Mouse (Mus musculus): ENCODE data around the gene Cry1. TPM values are rescaled to one million over a fixed set of nuclear protein-coding genes. Genes with fewer than 3 reads are reported as not detected.

Cry1 gene
- 50.9 and 61.9 TPM in 2 replicates for polyA plus RNA-seq (2015; fragmentation: Nextera tagmentation; extraction: Ambion mirVana)

DNA sequence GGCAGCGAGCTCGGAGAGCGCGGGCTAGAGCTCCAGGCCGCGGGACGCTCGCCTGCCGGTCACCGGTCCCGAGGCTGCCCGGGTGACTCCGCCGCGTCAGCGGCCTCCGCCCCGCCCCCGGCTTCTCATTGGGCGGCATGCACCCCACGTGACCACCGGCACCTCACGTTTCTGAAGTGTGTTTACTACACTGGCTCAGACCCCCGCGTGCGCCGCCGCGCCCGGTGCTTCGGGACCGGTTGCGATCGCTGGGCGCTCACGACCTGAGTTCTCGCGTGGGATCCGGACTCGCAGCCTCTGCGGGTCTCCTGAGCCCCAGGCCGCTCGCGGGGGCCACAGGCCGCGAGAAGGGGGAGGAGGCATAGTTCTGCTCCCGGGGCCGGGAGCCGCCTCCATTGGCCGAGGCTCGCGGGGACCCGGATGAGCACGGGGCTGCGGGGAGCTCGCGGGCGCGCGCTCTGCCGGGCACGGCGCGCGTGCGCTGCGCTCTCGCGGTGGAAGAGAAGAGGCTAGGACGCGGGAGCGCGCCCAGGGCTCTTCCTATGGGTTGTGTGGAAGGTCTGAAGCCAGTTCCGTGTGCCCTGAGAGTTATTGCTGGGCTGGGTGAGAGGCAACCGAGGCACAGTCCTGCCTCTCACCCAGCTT, at the start of gene Cry1:
Cry1 (minus strand) TSS at position 101 of the 645 bp plus-strand sequence.
- peak; percentile 97 for DNase-seq (ENCODE audit: low spot score)

DNA sequence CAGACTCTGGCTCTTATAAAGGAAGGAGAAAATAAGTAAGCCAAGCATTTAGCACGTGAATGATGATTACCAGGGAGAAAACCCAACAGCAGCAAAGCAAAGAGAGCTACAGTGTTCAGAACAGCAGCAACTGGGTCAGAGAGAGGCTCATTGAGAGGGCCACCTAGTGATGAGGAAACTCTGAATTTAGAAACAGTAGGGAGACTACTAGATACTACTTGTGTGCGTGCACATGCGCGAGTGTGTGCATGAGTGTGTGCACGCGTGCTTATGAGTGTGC, 36.8 kb upstream of the Cry1 start:
- DNase-seq (ENCODE audit: low spot score) = no peak

DNA sequence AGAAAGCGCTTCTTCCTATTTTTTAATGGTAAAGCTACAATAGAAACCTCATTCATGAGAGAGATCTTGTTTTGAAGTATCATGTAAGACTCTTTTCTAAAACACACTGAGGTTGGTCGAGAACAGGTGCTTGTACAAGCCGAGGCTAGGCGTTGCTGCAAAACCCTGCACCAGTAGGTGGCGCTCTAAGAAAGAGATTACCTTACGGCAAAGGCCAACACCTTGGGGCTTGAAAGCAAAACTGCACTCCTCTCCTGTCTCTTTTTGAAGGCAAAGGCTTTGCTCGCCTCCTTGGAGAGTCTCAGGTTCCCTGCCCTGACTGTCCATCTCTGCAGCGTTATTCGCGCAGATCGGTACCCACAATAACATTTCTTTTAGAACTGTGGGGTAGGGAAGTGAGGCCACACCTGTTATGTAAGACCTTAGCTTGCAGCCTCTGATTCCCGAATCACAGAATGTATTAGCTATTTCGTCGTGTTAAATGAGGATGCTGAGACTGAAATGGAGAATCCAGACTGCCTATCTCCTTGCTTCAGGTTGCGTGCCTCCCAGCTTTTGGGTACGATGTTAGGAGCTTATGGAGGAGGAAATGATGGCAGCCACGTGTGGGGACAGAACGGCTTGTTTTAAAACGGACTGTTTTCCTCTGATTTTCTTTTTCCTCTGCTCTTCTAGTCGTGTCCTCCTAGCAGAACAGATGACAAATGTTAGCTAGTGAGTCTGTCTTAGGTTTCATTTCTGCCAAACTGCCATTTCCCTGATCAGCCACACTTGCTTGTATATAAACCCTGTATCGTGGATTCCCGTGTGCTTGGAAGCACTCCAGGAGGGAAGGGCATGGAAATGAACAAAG, 36.3 kb upstream of the Cry1 start:
- peak; percentile 87 for DNase-seq (ENCODE audit: low spot score)

DNA sequence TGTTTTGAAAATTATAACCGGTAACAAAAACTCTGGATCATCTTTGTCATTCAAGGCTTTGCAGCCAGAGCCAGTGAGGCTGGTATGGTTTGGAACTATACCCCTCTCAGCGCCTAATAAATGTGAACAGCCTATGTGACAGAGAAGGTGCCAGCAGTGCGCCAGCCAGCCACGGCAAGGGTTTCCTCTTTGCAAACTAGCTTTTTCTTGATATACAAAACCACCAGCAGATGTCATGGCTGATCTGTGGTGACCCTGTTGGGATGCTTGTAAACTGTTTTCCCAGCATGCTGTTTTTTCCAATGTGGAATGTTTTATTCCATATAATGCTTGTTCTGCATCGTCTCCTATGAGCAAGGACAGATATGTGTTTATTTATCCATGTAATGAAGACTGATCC, 30.0 kb upstream of the Cry1 start:
- no peak for DNase-seq (ENCODE audit: low spot score)

DNA sequence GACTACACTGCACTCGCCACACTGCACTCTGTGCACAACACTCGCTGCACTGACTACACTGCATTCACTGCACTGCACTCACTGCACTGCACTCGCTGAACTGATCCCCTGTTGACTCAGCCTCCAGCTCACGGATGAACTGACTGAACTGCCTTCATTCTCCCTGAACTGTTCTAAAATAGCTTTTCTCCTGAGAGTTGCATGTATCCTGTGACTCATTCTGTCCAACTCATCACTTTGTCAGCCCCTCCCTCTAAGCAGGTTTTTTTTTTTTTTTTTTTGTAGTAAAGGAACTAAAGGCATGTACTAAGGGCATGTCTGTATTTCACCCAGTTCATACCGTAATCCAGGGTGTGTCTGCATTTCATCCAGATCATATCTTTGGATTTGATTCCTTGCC, 26.8 kb upstream of the Cry1 start:
- no peak for DNase-seq (ENCODE audit: low spot score)

DNA sequence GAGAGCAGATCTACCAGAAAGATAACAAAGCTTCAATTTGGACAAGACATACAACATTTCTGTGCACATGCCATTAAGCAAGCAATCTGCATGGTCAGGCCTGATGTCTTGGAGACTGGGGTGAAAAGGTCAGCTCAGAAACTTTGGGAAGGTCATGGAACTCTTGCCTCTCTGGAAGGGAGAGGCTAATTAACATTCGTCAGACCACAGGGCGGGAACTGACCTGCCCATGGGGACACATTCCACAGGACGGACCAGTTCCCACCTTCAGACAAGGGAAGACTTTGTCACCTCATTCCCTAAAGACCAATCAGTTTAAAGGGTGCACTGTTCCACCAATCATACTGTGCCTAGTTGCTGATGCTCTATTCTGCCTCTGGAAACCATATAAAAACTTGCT, 25.3 kb upstream of the Cry1 start:
- no peak for DNase-seq (ENCODE audit: low spot score)

DNA sequence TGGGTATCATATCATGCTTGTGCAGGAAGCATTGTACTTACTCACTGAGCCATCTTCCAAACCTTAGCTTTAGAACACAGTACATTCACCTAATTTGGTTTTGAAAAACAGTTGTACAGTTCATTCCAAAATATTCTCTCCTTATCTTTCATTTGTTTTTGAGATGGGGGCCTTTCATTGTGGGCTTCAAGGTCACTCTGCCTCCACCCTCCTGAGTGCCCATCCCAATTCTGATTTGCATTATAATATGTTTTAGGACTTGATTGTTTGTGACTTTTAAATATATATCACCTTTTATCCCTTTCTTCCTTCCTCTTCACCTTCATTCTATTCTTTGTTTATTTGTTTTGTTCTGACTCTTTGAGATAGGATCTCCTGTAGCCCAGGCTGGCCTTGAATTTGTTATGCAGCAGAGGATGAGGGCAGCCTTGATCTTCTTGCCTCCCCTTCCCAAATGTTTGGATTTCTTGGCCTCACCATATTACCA, 24.3 kb upstream of the Cry1 start:
- no peak for DNase-seq (ENCODE audit: low spot score)

DNA sequence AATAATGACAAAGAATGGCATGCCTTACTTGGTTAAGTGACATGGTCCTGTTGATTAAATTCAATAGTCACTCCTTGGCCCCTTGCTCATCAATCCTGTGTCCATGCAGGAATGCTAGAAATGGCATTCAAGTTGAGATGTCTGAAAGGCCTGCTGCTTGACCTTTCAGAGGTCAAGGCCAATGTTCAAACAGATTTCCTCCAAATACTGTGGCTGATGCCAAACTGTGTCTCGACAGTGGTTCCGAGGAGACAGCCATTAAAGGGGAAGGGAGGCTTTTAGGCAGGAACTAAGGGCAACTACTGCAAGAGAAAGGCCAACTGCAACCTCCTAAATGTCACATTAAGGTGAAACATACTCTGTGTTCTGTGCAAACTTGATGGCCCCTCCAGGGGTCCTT, 20.5 kb upstream of the Cry1 start:
- no peak for DNase-seq (ENCODE audit: low spot score)

DNA sequence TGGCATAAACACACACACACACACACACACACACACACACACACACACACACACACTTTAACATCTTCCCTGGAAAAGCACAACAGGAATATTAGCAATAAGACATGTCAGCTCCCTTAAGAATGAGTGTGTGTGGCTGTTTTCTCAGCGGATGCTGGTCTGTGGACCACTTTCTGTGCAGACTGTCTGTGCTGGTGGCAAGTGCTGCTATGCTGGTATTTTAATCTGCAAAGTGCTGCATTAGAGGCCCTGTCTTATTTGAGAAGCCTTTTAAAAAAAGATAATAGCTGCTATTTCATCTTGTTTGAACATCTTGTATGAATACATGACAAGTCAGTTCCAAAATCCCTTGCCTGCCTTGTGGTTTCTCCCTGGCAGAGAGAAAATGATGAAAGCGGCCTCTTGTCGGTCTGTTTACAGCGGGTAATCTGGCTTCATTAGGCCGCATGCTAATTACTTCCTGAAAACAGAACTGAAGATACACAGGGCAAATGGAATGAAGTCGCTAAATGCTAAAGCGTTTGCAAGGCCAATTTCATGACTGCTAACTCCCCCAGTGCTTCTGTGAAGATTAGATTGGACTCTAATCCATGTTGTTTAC, 19.5 kb upstream of the Cry1 start:
- DNase-seq (ENCODE audit: low spot score) = no peak

DNA sequence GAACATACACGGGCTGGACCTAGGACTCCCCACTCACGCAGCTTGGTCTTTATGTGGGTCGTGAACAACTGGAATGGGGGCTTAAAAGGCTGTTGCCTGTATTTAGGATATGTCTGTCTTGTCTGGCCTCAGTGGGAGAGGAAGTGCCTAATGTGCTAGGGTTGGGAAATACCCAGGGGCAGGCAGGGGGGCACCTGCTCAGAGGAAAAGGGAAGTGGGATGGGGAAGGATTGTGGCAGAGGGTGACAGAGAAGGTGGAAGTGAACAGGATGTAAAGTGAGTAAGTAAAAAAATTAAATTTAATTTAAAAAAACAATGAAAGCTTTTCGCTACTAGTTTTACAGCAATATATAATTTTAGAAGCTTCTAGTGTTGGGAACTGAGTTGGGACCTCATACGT, 9.7 kb upstream of the Cry1 start:
- no peak for DNase-seq (ENCODE audit: low spot score)

DNA sequence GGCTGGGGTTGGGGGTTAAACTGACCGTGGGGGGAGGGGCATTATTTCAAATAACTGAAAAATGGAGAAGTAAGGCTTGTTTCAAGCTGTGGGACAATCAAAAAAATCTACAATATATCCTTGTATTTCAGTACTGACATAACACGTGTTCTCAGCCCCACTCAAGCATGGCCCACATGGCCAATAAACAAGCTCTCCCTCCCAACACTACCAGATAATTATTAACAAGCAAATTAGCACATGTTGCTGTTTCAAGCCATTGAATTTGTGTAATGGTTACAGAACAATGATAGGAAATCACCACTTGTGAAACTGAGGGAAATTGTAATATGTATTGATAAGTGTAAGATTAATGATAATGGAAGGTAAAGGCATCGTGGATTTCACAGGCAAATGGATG, 8.5 kb upstream of the Cry1 start:
- no peak for DNase-seq (ENCODE audit: low spot score)

DNA sequence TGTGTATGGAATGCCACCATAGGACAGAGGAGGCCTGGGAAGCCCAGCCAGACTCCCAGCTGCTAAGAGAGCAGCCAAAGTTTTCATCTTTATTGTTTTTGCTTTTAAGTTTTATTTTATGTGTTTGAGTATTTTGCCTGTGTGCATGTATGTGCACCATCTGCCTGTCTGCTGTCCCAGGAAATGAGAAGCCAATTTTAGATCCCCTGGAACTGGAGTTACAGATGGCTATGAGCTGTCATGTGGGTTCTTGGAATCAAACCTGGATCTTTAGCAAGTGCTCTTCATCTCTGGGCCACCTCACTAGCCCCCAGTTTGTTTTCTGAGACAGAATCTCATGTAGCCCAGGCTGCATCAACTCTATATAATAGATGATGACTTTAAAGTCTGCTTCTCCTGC, 5.8 kb upstream of the Cry1 start:
- no peak for DNase-seq (ENCODE audit: low spot score)

DNA sequence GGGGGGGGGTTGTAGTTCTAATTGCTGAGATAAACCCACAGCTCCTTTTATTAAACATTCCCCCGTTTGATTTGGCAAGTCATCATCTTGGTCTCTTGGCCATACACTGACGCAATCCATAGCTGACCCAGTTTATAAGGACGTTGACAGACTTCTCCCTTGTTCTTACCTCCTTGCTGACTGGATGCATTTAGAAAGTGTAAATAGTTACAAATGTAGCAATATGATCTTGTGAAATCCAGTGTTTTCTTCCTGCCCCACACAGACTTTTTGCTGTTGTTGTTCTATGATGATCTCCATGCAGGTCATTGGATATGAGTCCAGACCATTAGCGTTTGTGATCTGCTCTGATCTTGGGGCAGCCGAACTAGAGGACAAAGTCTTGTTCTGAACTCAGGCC, 5.1 kb upstream of the Cry1 start:
- DNase-seq (ENCODE audit: low spot score) = no peak

DNA sequence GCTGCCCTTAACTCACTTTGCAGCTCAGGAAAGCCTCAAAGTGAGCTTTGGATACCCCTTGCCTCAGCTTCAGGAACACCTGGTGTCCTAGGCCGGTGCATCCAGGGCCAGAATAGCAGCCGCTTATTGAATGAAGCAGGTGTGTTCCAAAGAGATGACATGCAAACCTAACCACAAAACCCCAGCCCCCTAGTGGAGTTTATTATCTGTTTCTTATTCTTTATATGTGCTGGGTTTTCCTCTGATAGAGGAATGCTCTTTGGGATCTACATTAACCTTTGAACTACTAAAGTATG, 1.6 kb upstream of the Cry1 start:
- DNase-seq (ENCODE audit: low spot score) = peak; percentile 58

DNA sequence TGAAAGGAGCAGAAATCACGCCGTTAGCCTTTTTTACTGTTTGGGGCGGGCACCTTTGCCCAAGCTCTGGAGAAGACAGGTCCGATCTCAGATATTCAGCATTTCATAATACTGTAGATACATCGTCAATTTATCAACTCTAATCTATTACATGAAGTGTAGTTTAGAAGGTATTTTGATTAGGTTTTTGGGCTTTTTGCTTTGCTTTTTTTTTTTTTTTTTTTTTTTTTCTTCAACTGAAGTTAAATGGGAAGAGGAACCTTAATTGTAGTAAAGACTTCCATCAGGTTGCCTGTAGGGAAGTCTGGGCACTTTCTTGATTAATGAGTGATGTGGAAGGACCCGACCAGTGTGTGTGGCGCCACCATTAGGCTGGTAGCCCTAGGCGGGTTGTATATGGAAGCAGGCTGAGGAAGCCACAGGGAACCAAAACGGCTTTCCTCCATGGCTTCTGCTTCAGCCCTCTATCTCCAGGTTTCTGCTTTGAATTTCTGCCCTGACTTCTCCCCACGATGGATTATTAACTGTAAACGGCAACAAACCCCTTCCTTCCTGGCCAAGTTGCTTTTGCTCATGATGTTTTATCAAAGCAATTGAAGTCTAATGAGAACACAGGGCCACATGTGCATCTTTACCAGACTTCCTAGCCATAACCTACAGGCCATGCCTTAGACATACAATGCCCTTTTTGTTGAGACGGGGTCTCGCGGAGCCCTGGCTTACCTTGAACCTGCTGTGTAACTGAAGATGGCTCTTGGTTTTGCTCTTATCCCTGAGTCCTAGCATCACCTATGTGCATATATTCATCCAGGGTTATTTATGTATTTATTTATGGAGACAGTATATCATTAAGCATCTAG, 1.0 kb upstream of the Cry1 start:
- DNase-seq (ENCODE audit: low spot score) = no peak

DNA sequence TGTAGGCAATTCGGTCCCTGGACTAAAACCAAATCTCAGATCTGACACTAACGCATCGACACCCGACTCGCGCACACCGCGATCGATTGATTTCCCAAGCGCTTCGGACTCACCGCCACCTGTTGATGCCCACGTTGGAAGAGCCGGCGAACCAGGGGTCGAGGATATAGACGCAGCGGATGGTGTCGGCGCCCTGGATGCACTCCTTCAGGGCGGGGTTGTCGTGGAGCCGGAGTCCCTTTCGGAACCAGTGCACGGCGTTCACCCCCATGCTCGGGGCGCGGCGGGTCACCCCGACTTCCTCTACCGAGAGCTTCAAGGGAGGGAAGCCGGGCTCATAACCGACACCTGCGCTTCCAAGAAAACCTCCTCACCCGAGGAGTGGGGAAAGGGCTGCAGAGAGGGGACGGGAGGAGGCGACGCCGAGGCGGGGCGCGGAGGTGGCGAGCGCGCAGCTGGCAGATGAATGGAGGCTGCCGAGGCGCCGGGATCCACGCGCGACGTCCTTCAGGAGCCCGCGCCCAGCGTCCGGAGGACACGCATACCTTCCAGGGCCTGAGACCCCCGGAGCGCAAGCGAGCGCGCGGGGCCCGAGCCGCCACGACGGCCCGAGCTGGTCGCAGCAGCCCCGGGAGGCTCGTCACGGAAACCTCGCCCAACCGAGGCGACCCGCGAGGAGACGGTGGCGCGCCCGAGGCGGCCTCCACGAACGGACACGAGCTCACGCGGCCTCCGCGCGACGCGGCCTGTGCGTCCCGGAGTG, 482 bp downstream of the Cry1 start:
- no peak for DNase-seq (ENCODE audit: low spot score)

DNA sequence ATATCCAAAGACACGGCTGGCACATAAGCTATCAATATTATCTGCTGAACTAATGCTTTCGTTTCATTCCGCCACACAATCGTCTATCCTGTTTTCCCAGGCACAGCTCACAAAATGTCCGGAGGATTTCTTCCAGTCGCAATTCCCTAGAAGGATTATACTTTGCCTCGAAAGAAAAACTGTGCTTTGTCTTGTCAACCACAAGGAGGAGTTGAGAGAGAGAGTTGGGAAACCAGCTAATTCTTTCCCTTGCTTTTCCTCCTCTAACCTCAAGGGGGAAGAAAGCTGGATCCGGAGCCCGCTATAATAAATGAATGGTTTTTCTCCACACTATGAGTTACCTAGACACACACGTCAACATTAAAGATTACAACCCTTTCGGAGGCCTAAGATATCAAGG, 1.2 kb downstream of the Cry1 start:
- DNase-seq (ENCODE audit: low spot score) = peak; percentile 55

DNA sequence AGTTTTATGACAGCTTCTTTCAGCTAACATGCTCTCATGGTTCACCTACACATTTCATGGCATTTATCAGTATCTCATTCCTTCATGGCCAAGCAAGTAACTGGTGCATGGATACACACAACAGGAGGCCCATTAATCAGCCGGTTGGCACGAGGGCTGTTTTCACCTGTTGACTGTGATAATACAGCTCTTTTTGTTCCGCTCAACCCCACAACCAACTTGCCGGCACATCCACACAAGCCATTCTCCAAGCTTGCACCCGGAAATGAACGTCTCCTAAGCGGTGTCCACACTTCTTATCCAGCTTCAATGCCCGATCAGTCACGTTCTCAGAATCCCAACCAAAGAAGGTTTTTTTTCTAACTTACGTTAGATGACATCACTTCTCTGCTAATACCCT, 2.1 kb downstream of the Cry1 start:
- no peak for DNase-seq (ENCODE audit: low spot score)

DNA sequence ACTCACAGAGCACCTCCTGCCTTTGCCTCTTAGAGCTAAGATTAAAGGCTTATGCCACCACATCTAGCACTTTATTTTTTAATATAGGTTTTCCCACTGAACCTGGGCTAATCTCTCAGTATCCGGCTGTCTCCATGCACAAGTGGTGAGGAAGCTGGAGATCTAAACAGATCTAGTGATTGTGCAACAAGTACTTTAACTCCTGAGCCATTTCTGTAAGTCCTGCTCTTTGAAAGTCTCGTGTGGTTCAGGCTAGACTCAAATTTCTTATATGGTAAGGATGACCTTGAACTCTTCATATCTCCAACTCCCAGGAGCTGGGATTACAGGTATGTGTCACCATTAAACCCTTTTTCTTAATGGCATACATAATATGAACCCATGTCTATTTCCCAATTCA, 8.2 kb downstream of the Cry1 start:
- no peak for DNase-seq (ENCODE audit: low spot score)

DNA sequence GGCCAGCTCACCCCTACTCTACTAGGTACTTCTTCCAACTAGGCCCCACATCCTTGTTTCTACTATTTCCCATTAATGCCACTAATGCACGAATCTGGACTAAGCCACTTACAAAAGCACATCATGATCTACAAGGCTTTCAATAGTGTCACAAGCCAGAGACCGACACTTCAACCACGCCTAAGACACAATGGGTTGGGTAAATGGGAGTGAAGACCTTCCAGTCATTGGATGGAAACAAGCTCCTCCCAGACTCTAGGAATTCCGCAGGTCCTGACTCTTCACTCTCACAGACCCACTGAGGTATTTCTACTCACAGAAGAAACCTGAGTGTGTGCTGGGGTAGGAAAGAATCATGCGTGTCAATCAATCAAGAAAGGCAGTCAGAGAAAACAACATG, 19.6 kb downstream of the Cry1 start:
- DNase-seq (ENCODE audit: low spot score) = no peak

DNA sequence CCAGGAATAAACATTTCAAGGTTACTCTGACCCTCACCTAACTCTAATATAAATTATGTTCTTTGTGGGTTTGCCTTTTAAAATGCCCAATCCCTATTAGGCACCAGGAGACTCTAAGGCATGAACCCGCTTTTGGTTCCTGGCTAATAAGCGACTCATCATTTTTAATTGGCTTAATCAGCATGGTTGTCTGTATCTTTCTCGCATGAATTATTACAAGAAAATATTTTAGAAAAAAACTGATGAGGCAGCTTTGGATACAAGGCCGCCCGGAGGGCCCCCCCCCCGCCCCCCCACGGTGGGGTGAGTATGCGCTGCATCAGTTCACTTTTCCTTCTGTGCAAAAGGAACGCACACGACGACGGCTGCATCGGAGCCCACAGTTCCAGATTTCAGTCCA, 20.1 kb downstream of the Cry1 start:
- no peak for DNase-seq (ENCODE audit: low spot score)
